Mouse (Mus musculus): ENCODE data around the gene Ank3. TPM values are rescaled to one million over a fixed set of nuclear protein-coding genes. Genes with fewer than 3 reads are reported as not detected.

The Ank3 gene
- polyA plus RNA-seq, 1 experiment from 2014 or later, result 8.3 TPM

GRCm38 (mm10) chr10:69620692-69621382, 222.3 kb downstream of the Ank3 start:
- no peaks in the 10 kb centered on the region for H3K27me3 ChIP-seq
- H3K36me3 ChIP-seq (replicated peaks), result no peaks in the 10 kb centered on the region
- H3K4me2 ChIP-seq, result no peak overlapping the region
- no peak for ATAC-seq (ENCODE audit: insufficient read depth)
- no peaks in the 10 kb centered on the region for H3K9me3 ChIP-seq (replicated peaks)
- no peak overlapping the region for H3K27ac ChIP-seq (replicated peaks)
- 58% methylated on average over 7 of the region's 7 CpGs for WGBS (ENCODE audit: insufficient replicate concordance)
- no peaks in the 10 kb centered on the region for H3K4me1 ChIP-seq (replicated peaks)
- H3K9ac ChIP-seq, result no peak overlapping the region
- H3K4me3 ChIP-seq (replicated peaks), result no peak overlapping the region

GRCm38 (mm10) chr10:69627767-69628166, 229.2 kb downstream of the Ank3 start:
- no peak for ATAC-seq (ENCODE audit: insufficient read depth)
- H3K9ac ChIP-seq, result no peak overlapping the region
- no peak overlapping the region for H3K27ac ChIP-seq (replicated peaks)
- H3K4me3 ChIP-seq (replicated peaks), result no peak overlapping the region
- no peak overlapping the region for H3K4me2 ChIP-seq
- no peaks in the 10 kb centered on the region for H3K27me3 ChIP-seq
- H3K36me3 ChIP-seq (replicated peaks), result no peaks in the 10 kb centered on the region
- no peaks in the 10 kb centered on the region for H3K4me1 ChIP-seq (replicated peaks)
- 63% methylated on average over 3 of the region's 3 CpGs for WGBS (ENCODE audit: insufficient replicate concordance)
- no peaks in the 10 kb centered on the region for H3K9me3 ChIP-seq (replicated peaks)

- Histone ChIP-seq H3K4me3 (replicated peaks) (no peak overlapping the region), H3K4me1 (replicated peaks) (no peaks in the 10 kb centered on the region), H3K9me3 (replicated peaks) (no peaks in the 10 kb centered on the region), H3K9ac (no peak overlapping the region), H3K27me3 (no peaks in the 10 kb centered on the region), H3K36me3 (replicated peaks) (no peaks in the 10 kb centered on the region), H3K4me2 (no peak overlapping the region), H3K27ac (replicated peaks) (no peak overlapping the region)
- 60% methylated on average over 6 of the region's 6 CpGs for WGBS (ENCODE audit: insufficient replicate concordance)
- no peak for ATAC-seq (ENCODE audit: insufficient read depth)
Measured at GRCm38 (mm10) chr10:69628743-69629142, 230.2 kb downstream of the Ank3 start.

- Histone ChIP-seq H3K9me3 (replicated peaks) (no peaks in the 10 kb centered on the region), H3K4me2 (no peak overlapping the region), H3K4me1 (replicated peaks) (no peaks in the 10 kb centered on the region), H3K27me3 (no peaks in the 10 kb centered on the region), H3K9ac (no peak overlapping the region), H3K27ac (replicated peaks) (no peak overlapping the region), H3K4me3 (replicated peaks) (no peak overlapping the region), H3K36me3 (replicated peaks) (no peaks in the 10 kb centered on the region)
- 25% methylated on average over 7 of the region's 7 CpGs for WGBS (ENCODE audit: insufficient replicate concordance)
- ATAC-seq (ENCODE audit: insufficient read depth), result no peak
Measured at GRCm38 (mm10) chr10:69630802-69631388, 232.3 kb downstream of the Ank3 start.

GRCm38 (mm10) chr10:69632885-69633284, 234.3 kb downstream of the Ank3 start:
- H3K9ac ChIP-seq, result no peak overlapping the region
- H3K27me3 ChIP-seq, result no peaks in the 10 kb centered on the region
- no peaks in the 10 kb centered on the region for H3K4me1 ChIP-seq (replicated peaks)
- H3K36me3 ChIP-seq (replicated peaks), result no peaks in the 10 kb centered on the region
- no peaks in the 10 kb centered on the region for H3K9me3 ChIP-seq (replicated peaks)
- H3K4me3 ChIP-seq (replicated peaks), result no peak overlapping the region
- 62% methylated on average over 8 of the region's 8 CpGs for WGBS (ENCODE audit: insufficient replicate concordance)
- no peak for ATAC-seq (ENCODE audit: insufficient read depth)
- no peak overlapping the region for H3K27ac ChIP-seq (replicated peaks)
- H3K4me2 ChIP-seq, result no peak overlapping the region

- no peaks in the 10 kb centered on the region for H3K27me3 ChIP-seq
- no peaks in the 10 kb centered on the region for H3K36me3 ChIP-seq (replicated peaks)
- H3K9ac ChIP-seq, result no peak overlapping the region
- H3K4me3 ChIP-seq (replicated peaks), result no peak overlapping the region
- H3K4me2 ChIP-seq, result no peak overlapping the region
- no peak overlapping the region for H3K27ac ChIP-seq (replicated peaks)
- H3K4me1 ChIP-seq (replicated peaks), result no peaks in the 10 kb centered on the region
- 59% methylated on average over 5 of the region's 5 CpGs for WGBS (ENCODE audit: insufficient replicate concordance)
- H3K9me3 ChIP-seq (replicated peaks), result no peaks in the 10 kb centered on the region
- no peak for ATAC-seq (ENCODE audit: insufficient read depth)
Measured at GRCm38 (mm10) chr10:69634891-69635290, 236.3 kb downstream of the Ank3 start.

GRCm38 (mm10) chr10:69635910-69636656, 237.5 kb downstream of the Ank3 start:
- Histone ChIP-seq H3K27ac (replicated peaks) (no peak overlapping the region), H3K9me3 (replicated peaks) (no peaks in the 10 kb centered on the region), H3K4me3 (replicated peaks) (no peak overlapping the region), H3K4me2 (no peak overlapping the region), H3K27me3 (no peaks in the 10 kb centered on the region), H3K9ac (no peak overlapping the region), H3K36me3 (replicated peaks) (no peaks in the 10 kb centered on the region), H3K4me1 (replicated peaks) (no peaks in the 10 kb centered on the region)
- 44% methylated on average over 11 of the region's 11 CpGs for WGBS (ENCODE audit: insufficient replicate concordance)
- no peak for ATAC-seq (ENCODE audit: insufficient read depth)

GRCm38 (mm10) chr10:69639138-69639537, 240.6 kb downstream of the Ank3 start:
- no peak overlapping the region for H3K4me2 ChIP-seq
- WGBS (ENCODE audit: insufficient replicate concordance), result 58% methylated on average over 6 of the region's 6 CpGs
- no peak overlapping the region for H3K4me3 ChIP-seq (replicated peaks)

GRCm38 (mm10) chr10:69640617-69641016, 242.0 kb downstream of the Ank3 start:
- H3K27ac ChIP-seq (replicated peaks), result no peak overlapping the region
- no peak for ATAC-seq (ENCODE audit: insufficient read depth)
- no peaks in the 10 kb centered on the region for H3K9me3 ChIP-seq (replicated peaks)
- no peaks in the 10 kb centered on the region for H3K36me3 ChIP-seq (replicated peaks)
- no peaks in the 10 kb centered on the region for H3K4me1 ChIP-seq (replicated peaks)
- H3K4me3 ChIP-seq (replicated peaks), result no peak overlapping the region
- H3K4me2 ChIP-seq, result no peak overlapping the region
- H3K27me3 ChIP-seq, result no peaks in the 10 kb centered on the region
- no peak overlapping the region for H3K9ac ChIP-seq
- WGBS (ENCODE audit: insufficient replicate concordance), result 48% methylated on average over 4 of the region's 4 CpGs

More at GRCm38 (mm10) chr10:69639138-69639537, 240.6 kb downstream of the Ank3 start:
- Histone ChIP-seq H3K9ac (no peak overlapping the region), H3K27me3 (no peaks in the 10 kb centered on the region), H3K27ac (replicated peaks) (no peak overlapping the region), H3K4me1 (replicated peaks) (no peaks in the 10 kb centered on the region), H3K36me3 (replicated peaks) (no peaks in the 10 kb centered on the region), H3K9me3 (replicated peaks) (no peaks in the 10 kb centered on the region)
- no peak for ATAC-seq (ENCODE audit: insufficient read depth)

GRCm38 (mm10) chr10:69643481-69643880, 244.9 kb downstream of the Ank3 start:
- WGBS (ENCODE audit: insufficient replicate concordance), result 33% methylated on average over 3 of the region's 3 CpGs
- Histone ChIP-seq H3K27ac (replicated peaks) (no peak overlapping the region), H3K9me3 (replicated peaks) (no peaks in the 10 kb centered on the region)

GRCm38 (mm10) chr10:69643986-69644385, 245.4 kb downstream of the Ank3 start:
- H3K4me2 ChIP-seq, result no peak overlapping the region
- ATAC-seq (ENCODE audit: insufficient read depth), result no peak
- no peaks in the 10 kb centered on the region for H3K27me3 ChIP-seq
- WGBS (ENCODE audit: insufficient replicate concordance), result 67% methylated on average over 6 of the region's 6 CpGs
- H3K4me3 ChIP-seq (replicated peaks), result no peak overlapping the region
- no peak overlapping the region for H3K9ac ChIP-seq
- H3K36me3 ChIP-seq (replicated peaks), result no peaks in the 10 kb centered on the region
- H3K9me3 ChIP-seq (replicated peaks), result no peaks in the 10 kb centered on the region
- no peaks in the 10 kb centered on the region for H3K4me1 ChIP-seq (replicated peaks)
- H3K27ac ChIP-seq (replicated peaks), result no peak overlapping the region

More at GRCm38 (mm10) chr10:69643481-69643880, 244.9 kb downstream of the Ank3 start:
- Histone ChIP-seq H3K4me2 (no peak overlapping the region), H3K4me3 (replicated peaks) (no peak overlapping the region), H3K36me3 (replicated peaks) (no peaks in the 10 kb centered on the region), H3K9ac (no peak overlapping the region), H3K27me3 (no peaks in the 10 kb centered on the region), H3K4me1 (replicated peaks) (no peaks in the 10 kb centered on the region)
- ATAC-seq (ENCODE audit: insufficient read depth), result no peak
